Mouse (Mus musculus) forebrain, embryonic 16.5 days (tissue): ENCODE results near the gene Fam83f. TPM values are rescaled to one million over a fixed set of nuclear protein-coding genes. Genes with fewer than 3 reads are reported as not detected.

Source experiments
- ATAC-seq: fragments of 200-750 bp; cut with Nextera tagmentation; 2 replicates; pipeline ENCODE4 v1.8.0; 2017; ENCODE audit warnings: mild to moderate bottlenecking, moderate library complexity
- H3K27ac ChIP-seq: fragments of 300-500 bp; sonication (generic); 2 replicates; pipeline ENCODE4 v1.5.1; 2014; ENCODE audit warnings: low read length, control low read depth
- H3K27me3 ChIP-seq: fragments of 300-500 bp; sonication (generic); replicated peaks from 2 replicates; pipeline ENCODE4 v1.6.1; 2014; ENCODE audit warnings: low read length; ENCODE audit not compliant: control insufficient read depth, insufficient read depth
- H3K36me3 ChIP-seq: fragments of 300-500 bp; sonication (generic); 2 replicates; pipeline ENCODE4 v1.6.1; 2014; ENCODE audit not compliant: control insufficient read depth, insufficient read depth
- H3K4me1 ChIP-seq: fragments of 300-500 bp; sonication (generic); replicated peaks from 2 replicates; pipeline ENCODE4 v1.6.1; 2014; ENCODE audit warnings: low read length; ENCODE audit not compliant: control insufficient read depth, insufficient read depth
- H3K4me2 ChIP-seq: fragments of 300-500 bp; sonication (generic); 2 replicates; pipeline ENCODE4 v1.6.1; 2014; ENCODE audit warnings: mild to moderate bottlenecking, low read length, control low read depth
- H3K4me3 ChIP-seq: fragments of 300-500 bp; sonication (generic); replicated peaks from 2 replicates; pipeline ENCODE4 v1.5.1; 2014; ENCODE audit warnings: mild to moderate bottlenecking, low read length, control low read depth
- H3K9ac ChIP-seq: fragments of 300-500 bp; sonication (generic); replicated peaks from 2 replicates; pipeline ENCODE4 v1.6.1; 2014; ENCODE audit warnings: low read depth, low read length, control low read depth
- H3K9me3 ChIP-seq: fragments of 300-500 bp; sonication (generic); 2 replicates; pipeline ENCODE4 v1.6.1; 2016; ENCODE audit warnings: low read length; ENCODE audit not compliant: control insufficient read depth
- WGBS: fragments of 180-500 bp; shearing (Covaris S2); extraction: QIAGEN DNeasy Blood & Tissue Kit; methylation state at CpG from one replicate; pipeline ENCODE4 v1.1.7; 2014; 5-methylcytosine and 5-hydroxymethylcytosine counted together
- microRNA-seq: library from miRNA; unstranded; fragments of <30 nt; microRNA quantifications from one replicate; pipeline ENCODE4, GENCODE M21; 2017
- polyA plus RNA-seq: library from polyadenylated mRNA; unstranded; fragments of >200 nt; fragmentation: Nextera tagmentation; extraction: Ambion mirVana; gene quantifications from 2 replicates; pipeline ENCODE4 v1.2.1, GENCODE M21; 2015

Fam83f gene
- polyA plus RNA-seq, 1 experiment from 2014 or later, result not detected

DNA sequence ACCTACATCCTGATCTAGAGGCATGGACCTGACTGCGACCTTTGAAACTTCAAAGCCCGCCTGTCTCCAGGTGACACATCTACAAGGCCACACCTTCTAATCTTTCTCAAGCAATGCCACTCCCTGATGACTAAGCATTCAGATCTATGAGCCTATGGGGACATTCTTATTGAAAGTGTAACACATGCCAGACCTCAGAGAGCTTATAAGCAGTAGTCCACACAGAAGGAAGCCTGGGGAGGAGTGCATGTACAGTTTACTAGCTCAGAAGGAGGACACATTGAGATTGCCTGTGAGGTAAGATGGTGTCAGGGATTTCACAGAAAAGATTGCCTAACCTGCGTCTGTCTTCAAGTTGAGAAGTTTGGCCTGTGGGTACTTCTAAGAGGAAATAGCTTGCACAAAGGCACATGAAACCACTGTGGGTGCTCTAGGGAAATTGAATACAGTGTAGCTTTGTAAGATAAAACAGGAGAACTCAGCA, 71.4 kb downstream of the Fam83f start:
- no peak for ATAC-seq
- 92% methylated on average over 3 of the region's 3 CpGs for WGBS
- no peak overlapping the region for H3K4me3 ChIP-seq
- no peaks in the 10 kb centered on the region for H3K9me3 ChIP-seq
- no peaks in the 10 kb centered on the region for H3K27me3 ChIP-seq
- H3K4me1 ChIP-seq, result no peaks in the 10 kb centered on the region
- no peak overlapping the region for H3K9ac ChIP-seq
- H3K36me3 ChIP-seq, result no peaks in the 10 kb centered on the region
- no peak overlapping the region for H3K4me2 ChIP-seq
- H3K27ac ChIP-seq, result no peak overlapping the region

- H3K27me3 ChIP-seq, result no peaks in the 10 kb centered on the region
- H3K27ac ChIP-seq, result no peak overlapping the region
- H3K36me3 ChIP-seq, result no peaks in the 10 kb centered on the region
- H3K9me3 ChIP-seq, result no peaks in the 10 kb centered on the region
- no peaks in the 10 kb centered on the region for H3K4me1 ChIP-seq
- no peak for ATAC-seq
- no peak overlapping the region for H3K9ac ChIP-seq
- 91% methylated on average over 7 of the region's 7 CpGs for WGBS
- H3K4me3 ChIP-seq, result no peak overlapping the region
- H3K4me2 ChIP-seq, result no peak overlapping the region
These were observed 72.0 kb downstream of the Fam83f start for GRCm38 (mm10) chr15:80743606-80744005.

DNA sequence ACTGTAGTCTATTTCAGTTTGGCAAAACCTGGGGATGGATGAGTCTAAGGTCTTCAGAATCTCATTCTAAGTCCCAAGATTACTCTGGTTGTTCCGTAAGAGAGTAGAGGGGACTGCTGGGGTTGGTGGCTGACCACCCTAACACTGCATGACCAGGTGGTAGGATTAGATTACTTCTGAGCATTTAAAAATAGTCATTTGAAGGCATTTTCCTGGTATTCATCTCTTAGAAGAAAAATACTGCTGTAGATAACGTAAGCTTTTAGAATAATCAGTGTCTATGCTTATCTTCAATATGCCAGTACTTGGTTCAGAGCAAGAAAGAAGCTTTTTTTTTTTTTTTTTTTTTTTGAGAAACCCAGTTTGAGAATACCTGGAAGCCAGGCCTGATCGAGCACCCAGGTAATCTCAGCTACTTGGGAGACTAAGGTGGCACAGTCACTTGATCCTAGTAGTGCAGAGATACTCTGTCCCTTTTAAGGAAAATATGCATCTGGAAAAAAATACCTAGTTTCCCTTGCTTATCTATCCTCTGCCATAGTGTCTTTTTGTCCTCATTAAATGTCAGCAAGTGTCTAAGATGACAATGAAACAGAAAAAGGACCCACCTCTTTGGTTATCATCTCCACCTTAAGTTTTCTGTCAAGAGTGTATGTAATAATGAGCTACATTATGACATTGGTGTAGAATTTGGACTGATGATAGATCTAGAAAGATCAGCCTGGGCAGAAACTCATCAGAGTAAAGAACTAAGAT, 73.2 kb downstream of the Fam83f start:
- no peak overlapping the region for H3K27ac ChIP-seq
- no peaks in the 10 kb centered on the region for H3K9me3 ChIP-seq
- H3K4me1 ChIP-seq, result no peaks in the 10 kb centered on the region
- ATAC-seq, result no peak
- no peak overlapping the region for H3K9ac ChIP-seq
- H3K4me3 ChIP-seq, result no peak overlapping the region
- no peaks in the 10 kb centered on the region for H3K27me3 ChIP-seq
- 90% methylated on average over 3 of the region's 3 CpGs for WGBS
- H3K4me2 ChIP-seq, result no peak overlapping the region
- no peaks in the 10 kb centered on the region for H3K36me3 ChIP-seq

GRCm38 (mm10) chr15:80748979-80749378, 77.3 kb downstream of the Fam83f start:
- H3K4me3 ChIP-seq, result no peak overlapping the region

More at GRCm38 (mm10) chr15:80748979-80749378, 77.3 kb downstream of the Fam83f start:
- H3K4me2 ChIP-seq, result no peak overlapping the region
- no peaks in the 10 kb centered on the region for H3K9me3 ChIP-seq
- no peaks in the 10 kb centered on the region for H3K36me3 ChIP-seq
- no peaks in the 10 kb centered on the region for H3K4me1 ChIP-seq
- no peak overlapping the region for H3K27ac ChIP-seq
- H3K27me3 ChIP-seq, result no peaks in the 10 kb centered on the region
- no peak for ATAC-seq
- 69% methylated on average over 5 of the region's 5 CpGs for WGBS
- H3K9ac ChIP-seq, result no peak overlapping the region

Small RNA genes within 50 kb of the gene (microRNA-seq; reads per million reads assigned to microRNA genes)
- not detected for gene Mir6957

Other genes with a start within 250 kb of the Fam83f start
- gene Enthd1, start 106.7 kb upstream of the Fam83f start, polyA plus RNA-seq, result not detected in 2 replicates
- gene Grap2, start 99.3 kb upstream of the Fam83f start, polyA plus RNA-seq, result 0.25 TPM in 1 of 2 replicates, not detected in the other
- gene Tnrc6b, start 39.5 kb downstream of the Fam83f start, polyA plus RNA-seq, result 30.2 and 41.6 TPM in 2 replicates